Mouse (Mus musculus): ENCODE data around the gene Lrwd1.
A peak's percentile ranks its signal among the peaks of the same experiment; 100 is the strongest.

DNA sequence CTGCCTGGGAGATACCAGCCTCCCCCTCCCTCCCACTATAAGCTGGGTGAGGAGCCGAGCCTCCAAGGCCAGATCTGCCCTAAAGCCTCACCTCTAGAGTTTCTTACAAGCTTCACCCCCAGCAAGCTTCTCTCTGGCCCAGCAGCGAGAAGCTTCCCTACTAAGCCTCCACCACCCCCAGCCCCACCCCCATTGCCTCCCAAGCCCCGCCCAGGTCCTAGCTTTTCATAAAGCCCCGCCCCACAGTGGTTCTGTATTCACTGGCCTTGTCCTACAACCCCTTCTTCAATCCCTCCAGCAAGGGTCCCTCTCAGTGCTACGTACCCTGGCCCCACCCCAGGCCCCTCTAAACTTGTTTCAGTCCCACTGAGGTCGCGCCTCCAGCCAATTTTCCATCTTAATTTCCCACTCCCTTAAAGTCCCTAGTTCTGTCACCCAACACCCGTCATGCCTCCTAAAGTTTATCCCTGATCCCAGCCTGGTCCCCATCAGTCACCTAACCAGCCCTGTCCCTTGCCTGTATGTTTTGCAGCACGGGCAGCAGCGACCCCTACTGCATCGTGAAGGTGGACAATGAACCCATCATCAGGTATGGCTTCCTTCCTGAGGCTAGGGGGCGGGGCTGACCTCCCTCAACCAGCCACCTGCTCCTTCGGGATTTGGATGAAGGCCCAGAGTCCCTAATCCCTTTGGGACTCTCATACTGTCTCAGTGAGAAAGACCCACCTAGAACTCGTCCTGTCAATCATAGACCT is 46.9 kb downstream of the Lrwd1 start:
- peak; percentile 32; the same call in 1 of the 2 replicates for TF ChIP-seq CTCF (IDR thresholded peaks at IDR 0.05; ENCODE audit: insufficient read depth, low read length)
- TF ChIP-seq POLR2A (IDR thresholded peaks at IDR 0.05; ENCODE audit: borderline replicate concordance, extremely low read depth, low read depth, low read length), result no peak

All from lung, adult 2 months (tissue).